Mouse (Mus musculus) liver, adult 2 months (tissue): Measurements from ENCODE around the gene Gcm1. TPM values are rescaled to one million over a fixed set of nuclear protein-coding genes. Genes with fewer than 3 reads are reported as not detected.
"Not testable (repeated sequence)": the region's sequence is repeated elsewhere in the genome, so short reads cannot be mapped to it uniquely, and the experiment has no call there.

ENCODE experiments used
- DNase-seq: peaks from one replicate; pipeline ENCODE4 v3.0.0-alpha.2; 2011; ENCODE audit warnings: low read depth, low spot score; ENCODE audit errors: extremely low read depth
- H3K27ac ChIP-seq: fragments of 200-500 bp; replicated peaks from 2 replicates; pipeline ENCODE4 v1.5.1; 2012; ENCODE audit warnings: low read depth, mild to moderate bottlenecking, control low read depth, inconsistent platforms, low read length; ENCODE audit not compliant: insufficient read depth
- H3K27me3 ChIP-seq: fragments of 200-500 bp; 2 replicates; pipeline ENCODE4 v1.6.1; 2012; ENCODE audit warnings: mild to moderate bottlenecking, moderate library complexity, low read length, inconsistent platforms; ENCODE audit not compliant: control insufficient read depth, insufficient read depth
- H3K36me3 ChIP-seq: fragments of 200-500 bp; 2 replicates; pipeline ENCODE4 v1.6.1; 2012; ENCODE audit warnings: low read length, inconsistent platforms; ENCODE audit not compliant: control insufficient read depth, insufficient read depth
- H3K4me1 ChIP-seq: fragments of 200-500 bp; 2 replicates; pipeline ENCODE4 v1.6.1; 2011; ENCODE audit warnings: low read length; ENCODE audit not compliant: control insufficient read depth, insufficient read depth
- H3K4me3 ChIP-seq: fragments of 200-500 bp; 2 replicates; pipeline ENCODE4 v1.5.1; 2011; ENCODE audit warnings: low read depth, mild to moderate bottlenecking, control low read depth, low read length, moderate library complexity; ENCODE audit not compliant: insufficient read depth
- H3K79me2 ChIP-seq: fragments of 200-500 bp; 2 replicates; pipeline ENCODE4 v1.6.1; 2012; ENCODE audit warnings: inconsistent platforms, mild to moderate bottlenecking, low read length, moderate library complexity; ENCODE audit not compliant: control insufficient read depth, insufficient read depth
- H3K9ac ChIP-seq: fragments of 200-500 bp; 2 replicates; pipeline ENCODE4 v1.6.1; 2012; ENCODE audit warnings: low read depth, mild to moderate bottlenecking, control low read depth, inconsistent platforms, low read length
- CTCF ChIP-seq: fragments of 200-500 bp; IDR thresholded peaks from 2 replicates; pipeline ENCODE4 v1.5.1; 2011; ENCODE audit warnings: low read depth, low read length, control low read depth
- POLR2A ChIP-seq: fragments of 200-500 bp; IDR thresholded peaks from 2 replicates; pipeline ENCODE4 v1.6.1; 2011; ENCODE audit warnings: low read length, control low read depth; ENCODE audit not compliant: insufficient read depth; ENCODE audit errors: extremely low read depth
- WGBS: fragments of 180-500 bp; shearing (Covaris S2); methylation state at CpG from one replicate; pipeline ENCODE4 v1.1.7; 2018; 5-methylcytosine and 5-hydroxymethylcytosine counted together
- polyA plus RNA-seq: library from polyadenylated mRNA; depleted of rRNA; stranded (reverse); fragments of >200 nt; gene quantifications from 2 replicates; pipeline ENCODE4 v1.2.3, GENCODE M21; 2012
- total RNA-seq: library from RNA; depleted of rRNA; stranded (reverse); fragments of >200 nt; gene quantifications from 2 replicates; pipeline ENCODE4 v1.2.3, GENCODE M21; 2014

The Gcm1 gene
- total and polyA plus RNA-seq, 2 experiments: not detected

- Histone ChIP-seq H3K27ac (no peak overlapping the region), H3K4me3 (no peak overlapping the region), H3K36me3 (no peaks in the 10 kb centered on the region), H3K79me2 (no peaks in the 10 kb centered on the region), H3K4me1 (no peaks in the 10 kb centered on the region), H3K9ac (no peak overlapping the region), H3K27me3 (no peaks in the 10 kb centered on the region)
- 85% methylated on average over 4 of the region's 4 CpGs for WGBS
- TF ChIP-seq CTCF (no peak), POLR2A (no peak)
- DNase-seq: no peak
These were observed 19.9 kb downstream of the Gcm1 start for GRCm38 (mm10) chr9:78071626-78072025.

GRCm38 (mm10) chr9:78073291-78073690 is 21.6 kb downstream of the Gcm1 start:
- H3K27ac ChIP-seq, H3K36me3 ChIP-seq, H3K79me2 ChIP-seq, DNase-seq, H3K4me3 ChIP-seq, H3K4me1 ChIP-seq, H3K9ac ChIP-seq, H3K27me3 ChIP-seq: not testable (repeated sequence)
- WGBS: 85% methylated on average over 3 of the region's 3 CpGs

GRCm38 (mm10) chr9:78073713-78074340 is 22.1 kb downstream of the Gcm1 start:
- TF ChIP-seq POLR2A (no peak), CTCF (no peak)
- Histone ChIP-seq H3K79me2 (no peaks in the 10 kb centered on the region), H3K27me3 (no peaks in the 10 kb centered on the region), H3K9ac (no peak overlapping the region), H3K4me3 (no peak overlapping the region), H3K4me1 (no peaks in the 10 kb centered on the region), H3K27ac (no peak overlapping the region), H3K36me3 (no peaks in the 10 kb centered on the region)
- no peak for DNase-seq
- 87% methylated on average over 13 of the region's 13 CpGs for WGBS

GRCm38 (mm10) chr9:78075256-78075655 is 23.5 kb downstream of the Gcm1 start:
- 96% methylated on average over 3 of the region's 3 CpGs for WGBS
- Histone ChIP-seq H3K79me2 (no peaks in the 10 kb centered on the region), H3K27me3 (no peaks in the 10 kb centered on the region), H3K4me3 (no peak overlapping the region), H3K4me1 (no peaks in the 10 kb centered on the region), H3K36me3 (no peaks in the 10 kb centered on the region), H3K9ac (no peak overlapping the region), H3K27ac (no peak overlapping the region)
- TF ChIP-seq POLR2A: no peak
- no peak for TF ChIP-seq CTCF
- no peak for DNase-seq

GRCm38 (mm10) chr9:78078240-78078639 is 26.5 kb downstream of the Gcm1 start:
- TF ChIP-seq CTCF (no peak), POLR2A (no peak)
- H3K27ac ChIP-seq: no peak overlapping the region
- WGBS: 19% methylated on average over 2 of the region's 2 CpGs
- peaks cover 11% of the 10 kb centered on the region for H3K36me3 ChIP-seq
- H3K79me2 ChIP-seq: no peaks in the 10 kb centered on the region
- H3K27me3 ChIP-seq: no peaks in the 10 kb centered on the region
- DNase-seq: no peak
- no peaks in the 10 kb centered on the region for H3K4me1 ChIP-seq
- H3K4me3 ChIP-seq: no peak overlapping the region
- H3K9ac ChIP-seq: no peak overlapping the region

GRCm38 (mm10) chr9:78081835-78082234 is 30.1 kb downstream of the Gcm1 start:
- Histone ChIP-seq H3K9ac (no peak overlapping the region), H3K27me3 (no peaks in the 10 kb centered on the region), H3K4me3 (no peak overlapping the region), H3K4me1 (no peaks in the 10 kb centered on the region), H3K79me2 (no peaks in the 10 kb centered on the region), H3K36me3 (peaks cover 44% of the 10 kb centered on the region), H3K27ac (no peak overlapping the region)
- WGBS: 94% methylated on average over 7 of the region's 7 CpGs
- TF ChIP-seq POLR2A (no peak), CTCF (no peak)
- no peak for DNase-seq
